Mouse (Mus musculus): Measurements from ENCODE around the gene Vmn1r191. TPM values are rescaled to one million over a fixed set of nuclear protein-coding genes. Genes with fewer than 3 reads are reported as not detected.
"Not testable (repeated sequence)": the region's sequence is repeated elsewhere in the genome, so short reads cannot be mapped to it uniquely, and the experiment has no call there.

Vmn1r191 gene
- total RNA-seq (2015; ENCODE audit: low replicate concordance) (not detected in 2 replicates), total RNA-seq (2017; ENCODE audit: low replicate concordance) (not detected in 2 replicates)

GRCm38 (mm10) chr13:22183869-22184268, at the start of gene Vmn1r191:
TSS of gene Vmn1r191 (minus strand) at chr13:22183969.
- no peak for ATAC-seq (replicated peaks; ENCODE audit: low FRiP score, poor library complexity, severe bottlenecking)

- not testable (repeated sequence) for ATAC-seq (replicated peaks; ENCODE audit: low FRiP score, poor library complexity, severe bottlenecking)
Measured at GRCm38 (mm10) chr13:22223060-22223459, 39.3 kb upstream of the Vmn1r191 start, which contains the start of gene Vmn1r193. TSS of gene Vmn1r193 (minus strand) at chr13:22223160.

- not testable (repeated sequence) for ATAC-seq (replicated peaks; ENCODE audit: low FRiP score, poor library complexity, severe bottlenecking)
Measured at GRCm38 (mm10) chr13:22192756-22193155, 9.0 kb upstream of the Vmn1r191 start.

GRCm38 (mm10) chr13:22191041-22191440, 7.3 kb upstream of the Vmn1r191 start, which contains the start of gene Vmn1r192:
TSS of gene Vmn1r192 (minus strand) at chr13:22191141.
- no peak for ATAC-seq (replicated peaks; ENCODE audit: low FRiP score, poor library complexity, severe bottlenecking)

GRCm38 (mm10) chr13:22190385-22190784, 6.6 kb upstream of the Vmn1r191 start:
- ATAC-seq (replicated peaks; ENCODE audit: low FRiP score, poor library complexity, severe bottlenecking): no peak

- ATAC-seq (replicated peaks; ENCODE audit: low FRiP score, poor library complexity, severe bottlenecking): no peak
Measured at GRCm38 (mm10) chr13:22189313-22189712, 5.5 kb upstream of the Vmn1r191 start.

GRCm38 (mm10) chr13:22168416-22168815, 15.4 kb downstream of the Vmn1r191 start:
- no peak for ATAC-seq (replicated peaks; ENCODE audit: low FRiP score, poor library complexity, severe bottlenecking)

- not testable (repeated sequence) for ATAC-seq (replicated peaks; ENCODE audit: low FRiP score, poor library complexity, severe bottlenecking)
Measured at GRCm38 (mm10) chr13:22136495-22137293, 47.1 kb downstream of the Vmn1r191 start.

Other genes starting within 250 kb of the Vmn1r191 start
- gene Zfp184, start 238.9 kb downstream of the Vmn1r191 start, total RNA-seq (2015; ENCODE audit: low replicate concordance): not detected in 2 replicates
- 1.3 TPM in 1 of 2 replicates, not detected in the other for gene Zfp184, start 238.9 kb downstream of the Vmn1r191 start, total RNA-seq (2017; ENCODE audit: low replicate concordance)
- not detected in 2 replicates for gene Pom121l2, start 202.8 kb downstream of the Vmn1r191 start, total RNA-seq (2015; ENCODE audit: low replicate concordance)
- gene Pom121l2, start 202.8 kb downstream of the Vmn1r191 start, total RNA-seq (2017; ENCODE audit: low replicate concordance): not detected in 2 replicates
- 4.0 TPM in 1 of 2 replicates, not detected in the other for gene Prss16, start 174.2 kb downstream of the Vmn1r191 start, total RNA-seq (2015; ENCODE audit: low replicate concordance)
- not detected in 2 replicates for gene Prss16, start 174.2 kb downstream of the Vmn1r191 start, total RNA-seq (2017; ENCODE audit: low replicate concordance)
- gene Hist1h2ah, start 148.4 kb downstream of the Vmn1r191 start, total RNA-seq (2015; ENCODE audit: low replicate concordance): 4.6 TPM in 1 of 2 replicates, not detected in the other
- gene Hist1h2ah, start 148.4 kb downstream of the Vmn1r191 start, total RNA-seq (2017; ENCODE audit: low replicate concordance): 2,615 and 4,600 TPM in 2 replicates
- 206 and 707 TPM in 2 replicates for gene Hist1h2bk, start 148.1 kb downstream of the Vmn1r191 start, total RNA-seq (2015; ENCODE audit: low replicate concordance)
- gene Hist1h2bk, start 148.1 kb downstream of the Vmn1r191 start, total RNA-seq (2017; ENCODE audit: low replicate concordance): 2,593 and 2,906 TPM in 2 replicates
- 116 and 173 TPM in 2 replicates for gene Hist1h4i, start 142.6 kb downstream of the Vmn1r191 start, total RNA-seq (2015; ENCODE audit: low replicate concordance)
- 364 and 489 TPM in 2 replicates for gene Hist1h4i, start 142.6 kb downstream of the Vmn1r191 start, total RNA-seq (2017; ENCODE audit: low replicate concordance)
- 142 and 172 TPM in 2 replicates for gene Hist1h2ag, start 141.0 kb downstream of the Vmn1r191 start, total RNA-seq (2015; ENCODE audit: low replicate concordance)
- gene Hist1h2ag, start 141.0 kb downstream of the Vmn1r191 start, total RNA-seq (2017; ENCODE audit: low replicate concordance): 3,967 and 4,951 TPM in 2 replicates
- 153 and 245 TPM in 2 replicates for gene Hist1h2bj, start 140.8 kb downstream of the Vmn1r191 start, total RNA-seq (2015; ENCODE audit: low replicate concordance)
- 1,461 and 1,550 TPM in 2 replicates for gene Hist1h2bj, start 140.8 kb downstream of the Vmn1r191 start, total RNA-seq (2017; ENCODE audit: low replicate concordance)
- not detected in 2 replicates for gene Vmn1r188, start 99.5 kb downstream of the Vmn1r191 start, total RNA-seq (2015; ENCODE audit: low replicate concordance)
- 0.26 TPM in 1 of 2 replicates, not detected in the other for gene Vmn1r188, start 99.5 kb downstream of the Vmn1r191 start, total RNA-seq (2017; ENCODE audit: low replicate concordance)
- 0.36 TPM in 1 of 2 replicates, not detected in the other for gene Vmn1r189, start 78.1 kb downstream of the Vmn1r191 start, total RNA-seq (2015; ENCODE audit: low replicate concordance)
- not detected in 2 replicates for gene Vmn1r189, start 78.1 kb downstream of the Vmn1r191 start, total RNA-seq (2017; ENCODE audit: low replicate concordance)
- not detected in 2 replicates for gene Vmn1r192, start 7.2 kb upstream of the Vmn1r191 start, total RNA-seq (2015; ENCODE audit: low replicate concordance)
- not detected in 2 replicates for gene Vmn1r192, start 7.2 kb upstream of the Vmn1r191 start, total RNA-seq (2017; ENCODE audit: low replicate concordance)
- gene Vmn1r193, start 39.2 kb upstream of the Vmn1r191 start, total RNA-seq (2015; ENCODE audit: low replicate concordance): not detected in 2 replicates
- gene Vmn1r193, start 39.2 kb upstream of the Vmn1r191 start, total RNA-seq (2017; ENCODE audit: low replicate concordance): not detected in 2 replicates
- not detected in 2 replicates for gene Vmn1r194, start 60.2 kb upstream of the Vmn1r191 start, total RNA-seq (2015; ENCODE audit: low replicate concordance)
- not detected in 2 replicates for gene Vmn1r194, start 60.2 kb upstream of the Vmn1r191 start, total RNA-seq (2017; ENCODE audit: low replicate concordance)
- not detected in 2 replicates for gene Vmn1r195, start 86.6 kb upstream of the Vmn1r191 start, total RNA-seq (2015; ENCODE audit: low replicate concordance)
- gene Vmn1r195, start 86.6 kb upstream of the Vmn1r191 start, total RNA-seq (2017; ENCODE audit: low replicate concordance): not detected in 2 replicates
- gene Vmn1r196, start 106.0 kb upstream of the Vmn1r191 start, total RNA-seq (2015; ENCODE audit: low replicate concordance): not detected in 2 replicates
- not detected in 2 replicates for gene Vmn1r196, start 106.0 kb upstream of the Vmn1r191 start, total RNA-seq (2017; ENCODE audit: low replicate concordance)
- not detected in 2 replicates for gene Vmn1r197, start 140.6 kb upstream of the Vmn1r191 start, total RNA-seq (2015; ENCODE audit: low replicate concordance)
- gene Vmn1r197, start 140.6 kb upstream of the Vmn1r191 start, total RNA-seq (2017; ENCODE audit: low replicate concordance): not detected in 2 replicates
- gene Vmn1r198, start 166.4 kb upstream of the Vmn1r191 start, total RNA-seq (2015; ENCODE audit: low replicate concordance): not detected in 2 replicates
- gene Vmn1r198, start 166.4 kb upstream of the Vmn1r191 start, total RNA-seq (2017; ENCODE audit: low replicate concordance): not detected in 2 replicates
- not detected in 2 replicates for gene Vmn1r199, start 195.8 kb upstream of the Vmn1r191 start, total RNA-seq (2015; ENCODE audit: low replicate concordance)
- not detected in 2 replicates for gene Vmn1r199, start 195.8 kb upstream of the Vmn1r191 start, total RNA-seq (2017; ENCODE audit: low replicate concordance)
- gene Vmn1r200, start 206.4 kb upstream of the Vmn1r191 start, total RNA-seq (2015; ENCODE audit: low replicate concordance): not detected in 2 replicates
- not detected in 2 replicates for gene Vmn1r200, start 206.4 kb upstream of the Vmn1r191 start, total RNA-seq (2017; ENCODE audit: low replicate concordance)

All from erythroid progenitor cell, adult 5-6 weeks (primary cell).